Mouse (Mus musculus) megakaryocyte, embryonic 14.5 days (primary cell): Measurements from ENCODE around the gene Ccnl1. TPM values are rescaled to one million over a fixed set of nuclear protein-coding genes. Genes with fewer than 3 reads are reported as not detected.

Experiments used
- H3K27me3 ChIP-seq: replicated peaks from 2 replicates; pipeline ENCODE3; 2012; ENCODE audit warnings: inconsistent platforms
- H3K36me3 ChIP-seq: replicated peaks from 2 replicates; pipeline ENCODE3; 2012; ENCODE audit warnings: low read length, inconsistent platforms, mixed read lengths
- H3K4me1 ChIP-seq: 2 replicates; pipeline ENCODE4 v1.6.1; 2012; ENCODE audit warnings: inconsistent platforms
- H3K4me3 ChIP-seq: replicated peaks from 2 replicates; pipeline ENCODE3; 2012; ENCODE audit warnings: moderate library complexity, mild to moderate bottlenecking, inconsistent platforms
- H3K9me3 ChIP-seq: 2 replicates; pipeline ENCODE4 v1.6.1; 2012; ENCODE audit warnings: inconsistent platforms
- FLI1 ChIP-seq: IDR thresholded peaks from 2 replicates; pipeline ENCODE4 v1.6.1; 2012; ENCODE audit warnings: low read length, inconsistent platforms, mixed read lengths
- GATA1 ChIP-seq: IDR thresholded peaks from 3 replicates; pipeline ENCODE4 v1.6.1; 2012; ENCODE audit warnings: mixed read lengths, low read length, inconsistent platforms, borderline replicate concordance
- polyA plus RNA-seq: library from polyadenylated mRNA; stranded (reverse); fragments of >175 nt; gene quantifications from 2 replicates; pipeline ENCODE4 v1.2.3, GENCODE M21; 2012; ENCODE audit warnings: low replicate concordance; ENCODE audit not compliant: insufficient read depth

Ccnl1 gene
- polyA plus RNA-seq, 1 experiment, result 21.7 TPM

- Histone ChIP-seq H3K4me3 (no peak overlapping the region), H3K4me1 (peaks cover 34% of the 10 kb centered on the region), H3K27me3 (no peaks in the 10 kb centered on the region), H3K36me3 (peaks cover 35% of the 10 kb centered on the region), H3K9me3 (no peaks in the 10 kb centered on the region)
- TF ChIP-seq FLI1, result no peak
- TF ChIP-seq GATA1, result no peak
Observed at GRCm38 (mm10) chr3:65941052-65941451, 17.0 kb downstream of the Ccnl1 start.

GRCm38 (mm10) chr3:65938211-65938610 lies 19.8 kb downstream of the Ccnl1 start:
- H3K27me3 ChIP-seq, result peaks cover 4% of the 10 kb centered on the region
- peaks cover 31% of the 10 kb centered on the region for H3K4me1 ChIP-seq
- TF ChIP-seq FLI1, result no peak
- no peak for TF ChIP-seq GATA1
- H3K9me3 ChIP-seq, result no peaks in the 10 kb centered on the region
- no peak overlapping the region for H3K4me3 ChIP-seq
- peaks cover 9% of the 10 kb centered on the region for H3K36me3 ChIP-seq

- TF ChIP-seq GATA1, result no peak
- TF ChIP-seq FLI1, result no peak
- H3K36me3 ChIP-seq, result peaks cover 7% of the 10 kb centered on the region
- peaks cover 25% of the 10 kb centered on the region for H3K4me1 ChIP-seq
- H3K9me3 ChIP-seq, result no peaks in the 10 kb centered on the region
- H3K27me3 ChIP-seq, result peaks cover 7% of the 10 kb centered on the region
- no peak overlapping the region for H3K4me3 ChIP-seq
Observed at GRCm38 (mm10) chr3:65936384-65936783, 21.7 kb downstream of the Ccnl1 start.

- peaks cover 7% of the 10 kb centered on the region for H3K36me3 ChIP-seq
- no peak overlapping the region for H3K4me3 ChIP-seq
- no peak for TF ChIP-seq GATA1
- TF ChIP-seq FLI1, result no peak
- peaks cover 7% of the 10 kb centered on the region for H3K27me3 ChIP-seq
- H3K4me1 ChIP-seq, result peaks cover 26% of the 10 kb centered on the region
- H3K9me3 ChIP-seq, result no peaks in the 10 kb centered on the region
Observed at GRCm38 (mm10) chr3:65935153-65935552, 22.9 kb downstream of the Ccnl1 start.

- peaks cover 7% of the 10 kb centered on the region for H3K36me3 ChIP-seq
- H3K9me3 ChIP-seq, result no peaks in the 10 kb centered on the region
- H3K27me3 ChIP-seq, result peaks cover 7% of the 10 kb centered on the region
Observed at GRCm38 (mm10) chr3:65933726-65934125, 24.3 kb downstream of the Ccnl1 start.

GRCm38 (mm10) chr3:65931542-65931941 lies 26.5 kb downstream of the Ccnl1 start:
- Histone ChIP-seq H3K4me3 (no peak overlapping the region), H3K4me1 (peaks cover 37% of the 10 kb centered on the region), H3K36me3 (no peaks in the 10 kb centered on the region), H3K9me3 (no peaks in the 10 kb centered on the region), H3K27me3 (peaks cover 10% of the 10 kb centered on the region)
- no peak for TF ChIP-seq FLI1
- no peak for TF ChIP-seq GATA1

More at GRCm38 (mm10) chr3:65933726-65934125, 24.3 kb downstream of the Ccnl1 start:
- no peak overlapping the region for H3K4me3 ChIP-seq
- TF ChIP-seq GATA1 (no peak), FLI1 (no peak)
- peaks cover 31% of the 10 kb centered on the region for H3K4me1 ChIP-seq

- no peaks in the 10 kb centered on the region for H3K36me3 ChIP-seq
- H3K4me1 ChIP-seq, result peaks cover 37% of the 10 kb centered on the region
- no peak for TF ChIP-seq FLI1
- no peak for TF ChIP-seq GATA1
- H3K9me3 ChIP-seq, result no peaks in the 10 kb centered on the region
- H3K4me3 ChIP-seq, result no peak overlapping the region
- H3K27me3 ChIP-seq, result peaks cover 10% of the 10 kb centered on the region
Observed at GRCm38 (mm10) chr3:65930636-65931035, 27.4 kb downstream of the Ccnl1 start.

GRCm38 (mm10) chr3:65929821-65930633 lies 28.0 kb downstream of the Ccnl1 start:
- peaks cover 10% of the 10 kb centered on the region for H3K27me3 ChIP-seq
- H3K9me3 ChIP-seq, result no peaks in the 10 kb centered on the region
- H3K4me1 ChIP-seq, result peaks cover 37% of the 10 kb centered on the region
- TF ChIP-seq FLI1, result no peak
- no peak for TF ChIP-seq GATA1
- H3K36me3 ChIP-seq, result no peaks in the 10 kb centered on the region
- peak overlapping the region; percentile 75 for H3K4me3 ChIP-seq

- H3K36me3 ChIP-seq, result no peaks in the 10 kb centered on the region
- peaks cover 37% of the 10 kb centered on the region for H3K4me1 ChIP-seq
- H3K4me3 ChIP-seq, result peak overlapping the region; percentile 75
- H3K9me3 ChIP-seq, result no peaks in the 10 kb centered on the region
- TF ChIP-seq GATA1 (no peak), FLI1 (no peak)
- peaks cover 10% of the 10 kb centered on the region for H3K27me3 ChIP-seq
Observed at GRCm38 (mm10) chr3:65929304-65929783, 28.7 kb downstream of the Ccnl1 start.

- no peaks in the 10 kb centered on the region for H3K9me3 ChIP-seq
- H3K4me1 ChIP-seq, result peaks cover 37% of the 10 kb centered on the region
- H3K4me3 ChIP-seq, result peak overlapping the region; percentile 75
- H3K27me3 ChIP-seq, result peaks cover 9% of the 10 kb centered on the region
- TF ChIP-seq FLI1 (no peak), GATA1 (no peak)
- no peaks in the 10 kb centered on the region for H3K36me3 ChIP-seq
Observed at GRCm38 (mm10) chr3:65928614-65929272, 29.3 kb downstream of the Ccnl1 start.
